Mouse (Mus musculus) forebrain, embryonic 15.5 days (tissue): ENCODE measurements at regions not wholly inside any gene's neighbourhood (a gene's known extent, or its start where the extent isn't known, plus 50 kb on each side); places are given as distances from the start of the nearest gene placed in this dataset.
A peak's percentile ranks its signal among the peaks of the same experiment; 100 is the strongest.

Source experiments
- ATAC-seq: fragments of 200-750 bp; cut with Nextera tagmentation; replicated peaks from 2 replicates; pipeline ENCODE4 v1.8.0; 2017; ENCODE audit warnings: mild to moderate bottlenecking, moderate TSS enrichment, moderate library complexity
- H3K27ac ChIP-seq: fragments of 300-500 bp; sonication (generic); replicated peaks from 2 replicates; pipeline ENCODE4 v1.5.1; 2015; ENCODE audit warnings: mild to moderate bottlenecking, inconsistent platforms
- H3K27me3 ChIP-seq: fragments of 300-500 bp; sonication (generic); 2 replicates; pipeline ENCODE4 v1.6.1; 2015; ENCODE audit warnings: inconsistent platforms
- H3K36me3 ChIP-seq: fragments of 300-500 bp; sonication (generic); 2 replicates; pipeline ENCODE4 v1.6.1; 2015; ENCODE audit warnings: mild to moderate bottlenecking, inconsistent platforms
- H3K4me1 ChIP-seq: fragments of 300-500 bp; sonication (generic); 2 replicates; pipeline ENCODE4 v1.6.1; 2015; ENCODE audit warnings: inconsistent platforms
- H3K4me2 ChIP-seq: fragments of 300-500 bp; sonication (generic); replicated peaks from 2 replicates; pipeline ENCODE4 v1.6.1; 2015; ENCODE audit warnings: mild to moderate bottlenecking, inconsistent platforms
- H3K4me3 ChIP-seq: fragments of 300-500 bp; sonication (generic); 2 replicates; pipeline ENCODE4 v1.5.1; 2015; ENCODE audit warnings: mild to moderate bottlenecking, inconsistent platforms
- H3K9ac ChIP-seq: fragments of 300-500 bp; sonication (generic); replicated peaks from 2 replicates; pipeline ENCODE4 v1.6.1; 2015; ENCODE audit warnings: mild to moderate bottlenecking, inconsistent platforms
- H3K9me3 ChIP-seq: fragments of 300-500 bp; sonication (generic); 2 replicates; pipeline ENCODE4 v1.6.1; 2016; ENCODE audit warnings: inconsistent platforms
- WGBS: fragments of 180-500 bp; shearing (Covaris S2); methylation state at CpG from one replicate; pipeline ENCODE4 v1.1.7; 2015; ENCODE audit warnings: mixed read lengths; 5-methylcytosine and 5-hydroxymethylcytosine counted together

GRCm38 (mm10) chr11:6890450-6890849 is 53.0 kb upstream of the Gm11983 start:
- no peak for ATAC-seq
- Histone ChIP-seq H3K27ac (no peak overlapping the region), H3K4me3 (no peak overlapping the region), H3K36me3 (no peaks in the 10 kb centered on the region), H3K4me1 (peaks cover 10% of the 10 kb centered on the region), H3K9me3 (no peaks in the 10 kb centered on the region), H3K4me2 (no peak overlapping the region), H3K27me3 (no peaks in the 10 kb centered on the region), H3K9ac (no peak overlapping the region)
- WGBS: 90% methylated on average over 5 of the region's 5 CpGs

- Histone ChIP-seq H3K9me3 (no peaks in the 10 kb centered on the region), H3K4me3 (no peak overlapping the region), H3K9ac (no peak overlapping the region), H3K4me1 (peaks cover 4% of the 10 kb centered on the region; the same call in 1 of the 2 replicates), H3K36me3 (no peaks in the 10 kb centered on the region), H3K27ac (0 out of 2 replicates have a peak overlapping the region, but pooled peaks have one; percentile 17), H3K4me2 (no peak overlapping the region), H3K27me3 (no peaks in the 10 kb centered on the region)
- ATAC-seq: peak; percentile 80
- WGBS: 67% methylated on average over 8 of the region's 8 CpGs
Observed at GRCm38 (mm10) chr11:6889660-6890185, 52.3 kb upstream of the Gm11983 start.

GRCm38 (mm10) chr11:6889120-6889519 is 51.7 kb upstream of the Gm11983 start:
- Histone ChIP-seq H3K9me3 (no peaks in the 10 kb centered on the region), H3K4me3 (no peak overlapping the region), H3K27me3 (no peaks in the 10 kb centered on the region), H3K36me3 (no peaks in the 10 kb centered on the region), H3K4me1 (0 out of 2 replicates have a peak, but pooled peaks cover 4% of the 10 kb centered on the region), H3K4me2 (no peak overlapping the region), H3K9ac (no peak overlapping the region), H3K27ac (no peak overlapping the region)
- WGBS: 93% methylated on average over 5 of the region's 5 CpGs
- 0 out of 2 replicates have a peak, but pooled peaks have one; percentile 32 for ATAC-seq
